Mouse (Mus musculus) E14TG2a.4 (cell line): ENCODE measurements around the gene Zfp763.

Source experiments
- CTCF ChIP-seq: conservative IDR thresholded peaks from 2 replicates; pipeline ENCODE4 v1.5.1; 2014; ENCODE audit warnings: low read length
- NANOG ChIP-seq: IDR thresholded peaks from 2 replicates; pipeline ENCODE4 v1.6.1; 2014; ENCODE audit warnings: borderline replicate concordance, low read length, mixed read lengths
- POU5F1 ChIP-seq: IDR thresholded peaks from 2 replicates; pipeline ENCODE4 v1.6.1; 2014; ENCODE audit warnings: low read length, borderline replicate concordance

- no peak for TF ChIP-seq CTCF
- TF ChIP-seq NANOG: no peak
- TF ChIP-seq POU5F1: no peak
These were observed at the start of gene Zfp763 for GRCm38 (mm10) chr17:33032900-33033891.
